Mouse (Mus musculus) skeletal muscle tissue, postnatal 0 days (tissue): ENCODE results near the gene Slc35d2. TPM values are rescaled to one million over a fixed set of nuclear protein-coding genes. Genes with fewer than 3 reads are reported as not detected.

ENCODE experiments used
- polyA plus RNA-seq: library from polyadenylated mRNA; unstranded; fragments of >200 nt; fragmentation: Nextera tagmentation; extraction: Ambion mirVana; gene quantifications from 2 replicates; pipeline ENCODE4 v1.2.1, GENCODE M21; 2015

The Slc35d2 gene
- polyA plus RNA-seq: 2.7 and 4.6 TPM in 2 replicates

DNA sequence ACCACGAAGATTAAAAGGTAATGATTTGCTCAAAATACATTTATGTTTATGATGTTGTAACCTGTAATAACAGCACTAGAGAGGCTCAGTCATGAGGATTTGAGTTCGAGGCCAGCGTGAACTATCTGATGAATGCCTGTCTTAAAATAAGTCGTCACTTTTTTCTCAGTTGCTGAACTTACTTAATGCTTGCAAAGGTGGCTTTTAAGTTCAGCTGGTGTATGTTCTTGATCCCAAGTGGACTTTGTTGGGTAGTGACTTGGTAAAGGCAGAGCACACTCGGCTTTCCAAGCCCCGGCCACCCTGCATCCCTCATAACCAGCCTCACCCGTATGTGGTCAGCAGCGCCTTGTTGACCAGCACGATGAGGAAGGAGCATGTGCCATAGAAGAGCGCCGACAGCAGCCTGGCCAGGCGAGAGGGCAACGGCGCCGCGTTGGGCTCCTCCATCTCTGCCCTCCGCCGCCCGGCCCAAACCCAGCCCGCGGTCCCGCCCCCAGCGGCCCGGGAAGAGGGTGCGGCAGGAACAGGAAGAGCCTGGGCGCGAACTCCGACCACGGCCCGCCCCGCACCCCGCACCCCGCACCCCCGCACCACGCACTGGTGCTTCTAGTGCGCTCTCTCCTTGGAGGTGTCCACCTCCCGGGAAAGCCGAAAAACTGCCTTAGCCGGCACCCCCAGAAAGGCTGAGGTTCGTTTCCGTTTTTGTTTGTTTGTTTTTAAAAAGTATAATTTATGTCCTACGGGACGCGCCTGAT lies at the start of gene Slc35d2:
Slc35d2 (minus strand) TSS at position 511 of the 758 bp plus-strand sequence.

DNA sequence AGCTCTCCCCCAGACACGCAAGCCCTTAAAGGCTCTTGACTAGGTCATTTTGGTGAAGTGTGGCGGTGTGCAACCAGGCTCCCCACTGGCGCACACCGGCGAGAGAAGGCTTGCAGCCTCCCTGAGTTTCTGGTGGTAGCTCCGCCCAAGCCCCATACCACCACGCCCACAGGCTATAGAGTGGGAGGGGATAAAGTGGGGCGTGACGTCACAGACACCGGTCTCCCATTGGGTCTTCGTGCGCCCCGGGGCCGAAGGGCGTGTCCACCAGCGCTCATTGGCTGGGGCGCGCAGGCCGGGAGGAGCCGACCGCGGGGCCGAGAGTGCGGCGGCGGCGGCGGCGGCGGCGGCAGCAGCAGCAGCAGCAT lies 32.4 kb upstream of the Slc35d2 start, which contains the start of gene Habp4:
Habp4 (plus strand) TSS at position 277 of the 368 bp plus-strand sequence.

DNA sequence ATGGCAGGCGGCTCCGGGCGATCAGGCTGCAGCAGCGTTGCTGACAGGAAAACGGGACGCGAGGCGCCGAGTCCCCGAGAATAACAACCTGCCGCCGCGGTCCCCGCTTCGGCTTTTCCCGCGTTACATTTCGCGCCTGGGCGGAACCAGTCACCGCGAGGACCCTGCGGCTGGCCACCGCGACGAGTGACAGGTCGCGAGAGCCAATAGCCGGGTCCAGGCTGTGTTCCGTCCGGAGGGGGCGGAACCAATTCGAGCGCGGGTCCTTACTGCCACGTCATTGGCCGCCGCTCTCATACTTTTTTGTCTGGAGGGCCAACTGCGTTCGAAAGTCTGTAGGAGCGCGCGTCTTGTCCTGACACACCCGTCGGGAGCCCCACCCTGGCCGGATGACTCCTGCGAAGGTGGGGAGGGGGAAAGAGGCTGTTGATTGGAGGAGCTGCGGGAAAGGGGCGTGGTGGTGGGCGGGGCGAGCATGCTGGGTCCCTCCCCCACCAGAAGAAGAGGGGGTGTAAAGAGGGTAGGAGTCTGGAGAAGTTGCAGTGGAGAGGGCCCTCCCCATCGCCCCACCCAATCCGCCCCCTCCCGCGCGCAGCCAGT lies 24.0 kb upstream of the Slc35d2 start, which contains the start of gene Zfp367:
Zfp367 (minus strand) TSS at position 120 of the 600 bp plus-strand sequence.

DNA sequence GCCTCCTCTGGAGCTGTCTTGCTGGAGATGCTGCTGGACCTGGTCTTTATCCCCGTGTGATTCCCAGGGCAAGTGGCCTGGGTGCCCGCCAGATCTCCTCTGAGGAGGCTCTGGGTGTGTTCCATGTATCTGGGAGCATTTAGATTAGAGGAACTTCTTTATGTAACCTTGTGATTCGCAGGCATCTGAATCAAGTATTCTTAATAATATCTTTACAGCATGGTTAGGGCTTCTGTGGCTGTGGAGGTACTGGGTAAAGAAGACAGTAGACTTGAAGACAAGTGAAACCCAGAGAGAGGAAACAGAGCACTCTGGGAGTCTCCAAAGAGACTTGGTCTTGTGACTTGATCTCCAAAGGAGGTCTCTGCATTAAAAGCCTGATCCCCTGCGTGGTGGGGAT lies 40.0 kb downstream of the Slc35d2 start, which contains the start of gene Hsd17b3:
Hsd17b3 (minus strand) TSS at position 101 of the 400 bp plus-strand sequence.

Other genes starting within 250 kb of the Slc35d2 start
- not detected in 2 replicates for gene Hsd17b3, start 40.1 kb downstream of the Slc35d2 start, polyA plus RNA-seq
- gene Zfp367, start 23.8 kb upstream of the Slc35d2 start, polyA plus RNA-seq: 9.5 and 9.7 TPM in 2 replicates
- gene Habp4, start 32.5 kb upstream of the Slc35d2 start, polyA plus RNA-seq: 20.9 and 21.3 TPM in 2 replicates
- gene Cdc14b, start 145.9 kb upstream of the Slc35d2 start, polyA plus RNA-seq: 2.6 and 2.8 TPM in 2 replicates
- 49.1 and 53.8 TPM in 2 replicates for gene Aaed1, start 183.3 kb upstream of the Slc35d2 start, polyA plus RNA-seq
- 149 and 163 TPM in 2 replicates for gene Ctsl, start 241.5 kb upstream of the Slc35d2 start, polyA plus RNA-seq